Mouse (Mus musculus) cerebellum, adult 8-10 months (tissue): ENCODE results near the gene Rgs9.
"Not testable (repeated sequence)": the region's sequence is repeated elsewhere in the genome, so short reads cannot be mapped to it uniquely, and the experiment has no call there.

Source experiments
- DNase-seq: peaks from one replicate; pipeline ENCODE4 v3.0.0; 2022

Gene Rgs9

DNA sequence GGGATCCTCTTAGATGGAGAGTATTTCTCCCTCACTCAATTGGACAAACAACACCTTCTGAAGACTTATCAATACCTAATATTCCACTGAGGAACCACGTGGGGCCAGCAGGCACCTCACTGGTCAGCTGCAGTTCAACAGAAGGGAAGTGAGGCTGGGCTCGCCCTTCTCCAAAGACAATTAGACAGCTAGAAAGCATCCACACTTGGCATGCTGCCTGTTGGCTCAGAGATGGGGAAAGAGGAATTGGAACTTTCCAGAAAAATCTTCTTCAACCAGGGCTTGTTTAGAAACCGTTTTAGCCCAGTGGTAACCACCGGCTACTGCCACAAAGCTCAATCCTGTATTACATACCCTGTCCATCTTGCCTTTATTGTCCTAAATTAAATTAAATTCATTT lies 4.4 kb upstream of the Rgs9 start:
- DNase-seq = no peak

DNA sequence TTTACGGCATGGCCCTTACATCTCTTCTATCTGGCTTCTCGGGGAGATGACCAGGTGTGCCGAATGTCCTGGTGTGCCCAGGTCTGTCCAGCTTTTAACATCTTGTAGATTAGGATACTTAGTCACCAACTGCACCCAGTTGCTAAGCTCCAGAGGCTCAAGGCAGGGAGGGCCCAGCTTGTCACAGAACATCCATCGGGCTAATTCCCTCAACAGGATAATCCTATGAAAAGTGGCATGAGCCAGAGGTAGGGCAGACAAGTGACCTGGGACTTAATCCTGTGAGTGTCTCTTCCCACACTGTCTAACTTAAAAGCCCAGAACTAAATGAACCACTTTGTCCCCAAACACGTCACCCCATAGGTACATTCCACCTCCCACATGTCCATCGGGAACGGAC lies 898 bp downstream of the Rgs9 start:
- DNase-seq = no peak

DNA sequence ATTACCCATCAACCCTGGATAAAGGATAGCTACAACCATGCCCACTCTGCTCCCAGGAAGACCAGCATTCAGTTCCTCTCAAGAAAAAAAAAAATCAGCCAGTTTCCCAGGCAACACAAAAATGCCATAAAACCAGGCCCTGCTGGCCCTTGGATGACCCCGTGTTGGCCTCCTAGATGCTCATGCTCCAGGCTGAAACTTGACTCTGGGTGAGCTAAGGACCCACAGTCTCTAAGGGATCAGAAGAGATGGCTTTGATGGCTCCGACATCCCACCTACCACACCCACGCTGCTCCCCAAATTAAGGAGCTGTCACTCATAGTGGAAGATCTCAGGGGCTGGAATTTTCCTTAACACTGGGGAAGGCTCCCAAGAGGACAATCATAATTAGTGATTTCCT lies 5.9 kb downstream of the Rgs9 start:
- no peak for DNase-seq

DNA sequence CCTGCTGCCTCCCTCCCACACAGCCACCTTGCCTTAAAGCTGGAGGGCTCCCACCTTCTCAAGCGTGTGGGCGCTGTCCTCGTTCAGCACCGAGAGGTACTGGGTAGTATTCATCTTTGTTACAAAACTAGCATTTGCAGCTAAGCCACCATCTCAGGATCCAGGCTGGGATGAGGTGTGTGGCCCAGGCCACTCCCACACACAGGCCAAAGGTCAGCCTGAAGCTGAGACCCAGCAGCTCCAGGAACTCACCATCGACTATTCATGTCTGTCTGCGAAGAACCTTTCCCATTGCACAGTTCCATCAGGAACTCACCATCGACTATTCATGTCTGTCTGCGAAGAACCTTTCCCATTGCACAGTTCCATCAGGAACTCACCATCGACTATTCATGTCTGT lies 8.6 kb downstream of the Rgs9 start:
- not testable (repeated sequence) for DNase-seq

DNA sequence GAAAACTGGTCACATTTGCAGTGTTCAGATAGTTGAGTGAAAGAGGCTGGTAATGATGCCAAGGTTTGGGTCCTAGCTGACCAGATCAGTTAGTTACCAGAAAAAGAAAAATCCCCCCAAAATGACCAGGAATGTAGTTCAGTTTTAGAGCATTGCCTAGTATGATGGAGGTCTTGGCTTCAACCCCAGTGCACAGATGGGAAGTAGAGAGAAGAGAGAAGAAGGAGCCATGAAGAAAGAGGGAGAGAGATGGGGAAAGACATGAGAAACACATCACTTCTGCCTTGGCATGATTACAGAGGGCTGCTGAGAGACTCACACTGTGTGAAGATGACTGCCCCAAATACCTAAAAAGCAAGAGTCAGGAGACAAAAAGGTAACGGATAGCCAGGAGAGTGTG lies 13.1 kb downstream of the Rgs9 start:
- no peak for DNase-seq

DNA sequence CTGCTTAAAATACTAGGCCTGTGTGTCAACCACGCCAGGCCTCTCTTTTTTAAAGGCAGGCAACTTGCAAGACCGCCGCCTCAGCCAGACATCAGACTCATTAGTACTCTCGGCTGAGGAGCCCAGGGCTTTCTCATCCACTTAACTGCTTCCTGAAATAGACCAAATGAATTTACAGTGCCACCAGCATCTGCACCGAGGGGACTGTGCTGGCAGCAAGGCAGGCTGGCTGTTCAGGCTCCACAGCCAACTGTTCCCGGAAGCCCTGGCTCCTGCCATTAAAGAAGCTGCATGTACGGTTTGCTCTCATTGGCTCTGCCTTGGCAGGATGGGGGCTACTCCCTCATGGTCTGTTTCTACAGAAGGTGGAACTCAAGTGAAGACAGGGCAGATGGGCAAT lies 19.7 kb downstream of the Rgs9 start:
- DNase-seq = no peak

DNA sequence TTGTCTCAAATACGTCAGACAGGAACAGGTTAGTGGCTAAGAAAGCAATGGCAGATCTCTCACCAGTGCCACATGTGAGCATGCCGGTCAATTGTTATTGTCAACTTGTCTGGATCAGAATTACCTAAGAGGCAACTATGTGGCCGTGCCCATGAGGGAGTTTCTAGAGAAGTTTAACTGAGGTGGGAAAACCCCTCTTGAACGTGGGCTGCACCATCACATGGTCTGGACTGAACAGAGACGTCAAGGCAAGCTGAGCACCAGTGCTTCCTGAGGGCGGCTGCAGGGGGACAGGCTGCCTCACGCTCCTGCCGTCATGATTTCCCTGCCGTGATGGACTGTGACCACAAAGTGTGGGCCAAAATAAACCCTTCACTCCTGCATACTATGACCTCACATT lies 26.5 kb downstream of the Rgs9 start:
- no peak for DNase-seq

DNA sequence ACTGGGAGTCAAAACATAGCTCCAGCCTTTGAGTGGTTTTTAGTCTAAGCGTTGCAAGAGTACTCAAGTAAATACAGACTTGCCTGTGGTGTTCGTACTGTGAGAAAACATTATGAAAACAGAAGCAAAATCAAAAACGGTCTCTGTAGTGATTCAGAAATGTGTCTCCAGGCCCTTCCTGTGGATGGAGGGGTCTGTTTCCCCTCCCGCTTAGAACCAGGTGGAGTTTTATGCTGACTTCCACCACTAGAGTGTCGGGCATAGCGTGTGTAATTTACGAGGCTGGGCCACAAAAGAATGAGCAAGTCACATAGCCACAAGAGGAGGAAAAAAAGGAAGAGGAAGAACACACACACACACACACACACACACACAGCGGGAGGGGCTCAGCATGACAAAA lies 27.6 kb downstream of the Rgs9 start:
- DNase-seq = no peak

DNA sequence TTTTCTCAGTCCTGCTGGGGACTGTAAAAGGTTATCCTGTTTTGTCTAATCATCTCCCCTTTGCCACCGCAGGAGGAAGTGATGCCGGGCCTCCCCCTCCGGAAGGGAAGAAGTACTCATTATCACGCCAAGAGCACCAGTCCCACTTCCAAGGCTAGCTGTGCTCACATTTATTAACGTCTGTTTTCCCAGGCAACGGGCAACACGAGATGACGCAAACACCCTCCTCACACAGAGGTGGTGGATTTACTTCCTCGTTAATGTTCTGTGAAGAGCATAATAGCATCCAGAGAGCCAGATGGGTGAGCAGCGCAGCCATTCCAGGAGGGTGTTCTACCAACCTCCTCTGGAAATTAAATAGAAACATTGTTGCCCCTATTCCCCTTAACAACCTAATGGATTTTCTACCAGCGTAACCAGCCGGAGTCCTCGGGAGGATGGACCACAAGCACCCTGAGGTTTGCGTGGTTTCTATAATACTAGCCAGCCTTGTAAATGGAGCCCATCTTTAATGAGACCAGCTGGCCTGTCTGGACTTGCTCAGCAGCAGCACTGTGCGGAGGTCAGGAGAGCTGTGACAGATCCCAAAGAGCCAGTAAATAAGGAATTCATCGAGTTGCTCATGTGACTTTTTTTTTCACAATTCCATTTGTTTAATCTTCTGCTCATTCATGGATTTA lies 28.1 kb downstream of the Rgs9 start:
- no peak for DNase-seq

DNA sequence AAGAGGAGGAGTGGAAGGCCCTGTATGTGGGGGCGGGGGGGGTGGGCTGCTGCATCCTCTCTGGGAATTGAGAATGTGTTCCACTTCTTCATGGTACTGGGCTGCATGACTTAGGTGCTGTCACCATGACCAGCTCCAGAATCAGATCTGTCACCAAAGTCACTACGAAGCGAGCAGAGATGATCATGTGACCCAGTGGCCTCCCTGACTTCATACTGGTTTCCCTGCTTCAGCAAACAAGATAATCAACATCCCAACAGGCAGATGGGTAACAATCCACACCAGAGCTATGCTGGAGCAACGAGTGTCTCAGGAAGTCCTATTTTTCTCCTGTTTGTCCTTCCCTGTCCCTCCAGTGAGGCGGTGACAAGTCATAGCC lies 28.7 kb downstream of the Rgs9 start:
- no peak for DNase-seq

DNA sequence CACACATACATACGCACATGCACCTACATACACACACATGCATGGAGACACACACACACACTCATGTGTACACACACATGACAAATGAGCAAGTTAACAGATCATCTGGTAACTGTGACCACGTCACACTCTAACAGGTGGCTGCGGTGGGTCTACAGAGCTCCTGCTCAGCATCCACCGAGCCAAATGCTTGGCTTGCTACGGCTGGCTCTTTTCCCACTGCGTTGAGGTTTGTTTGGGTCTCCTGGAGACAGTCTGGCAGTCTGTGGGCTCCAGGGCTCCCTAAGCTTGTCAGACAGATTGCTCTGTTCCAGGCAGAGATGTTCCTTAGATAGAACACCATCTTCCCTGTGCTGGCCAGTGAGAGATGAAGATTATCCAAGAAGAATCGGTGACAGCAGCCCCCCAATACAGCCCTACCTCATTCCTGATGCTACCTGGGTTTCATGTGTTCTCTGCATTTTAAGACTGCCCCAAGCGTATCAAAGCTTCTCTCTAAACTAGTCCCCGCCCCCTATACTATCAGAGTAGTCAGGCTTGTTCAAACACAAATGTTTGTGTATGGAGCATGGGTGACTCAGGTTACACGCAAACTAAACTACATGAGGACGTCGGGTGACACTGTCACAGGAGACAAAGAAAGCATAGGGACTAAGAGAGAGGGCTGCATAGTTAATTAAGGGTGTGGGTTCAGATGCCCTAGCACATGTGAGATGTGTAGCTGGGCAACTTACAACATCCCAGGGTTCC lies 31.6 kb downstream of the Rgs9 start:
- no peak for DNase-seq

DNA sequence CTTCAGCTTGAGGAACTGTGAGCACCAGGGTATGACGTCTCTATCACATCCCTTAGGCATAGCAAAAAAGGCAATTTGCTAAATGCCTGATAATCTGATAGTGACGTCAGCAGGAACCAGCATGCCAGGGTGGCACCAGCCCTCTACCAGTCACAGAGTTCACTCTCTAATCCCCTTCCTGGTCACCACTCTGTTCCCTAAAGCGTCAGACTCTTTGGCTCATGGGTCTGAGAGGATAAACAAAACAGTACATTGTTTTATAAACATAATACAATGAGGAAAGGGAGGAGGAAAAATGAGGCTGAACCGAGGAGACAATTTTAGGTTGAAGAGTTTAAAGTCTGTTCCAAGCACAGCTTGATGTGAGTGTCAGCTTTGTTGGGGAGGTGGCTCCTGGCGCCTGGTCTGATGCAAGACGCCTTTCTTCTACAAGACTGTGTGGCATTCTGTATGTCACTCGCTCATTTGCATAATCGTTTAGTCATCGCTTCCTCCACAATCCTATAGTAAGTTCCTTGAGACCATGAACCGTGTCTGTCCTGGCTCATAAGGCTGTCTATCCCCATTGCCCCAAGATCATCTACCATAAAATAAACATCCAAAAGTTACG lies 33.7 kb downstream of the Rgs9 start:
- no peak for DNase-seq

DNA sequence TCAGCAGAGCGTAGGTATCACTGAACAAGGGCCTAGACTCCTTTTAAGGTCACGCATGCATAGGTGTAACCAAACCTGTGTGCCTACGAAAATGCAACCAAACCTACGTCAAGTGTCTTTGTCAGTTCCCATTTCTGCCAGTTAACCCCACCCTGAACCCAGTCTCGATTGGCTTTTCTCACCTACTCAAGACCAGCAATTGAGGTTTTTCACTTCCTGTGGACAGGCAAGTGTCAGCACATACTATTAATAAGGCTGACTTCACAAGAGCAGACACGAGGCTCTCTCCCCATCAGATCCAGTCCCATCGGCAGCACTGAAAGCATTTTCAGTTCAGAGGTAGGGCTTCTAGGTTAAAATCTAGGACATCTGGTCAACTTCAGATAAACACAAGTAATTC lies 37.4 kb downstream of the Rgs9 start:
- no peak for DNase-seq

DNA sequence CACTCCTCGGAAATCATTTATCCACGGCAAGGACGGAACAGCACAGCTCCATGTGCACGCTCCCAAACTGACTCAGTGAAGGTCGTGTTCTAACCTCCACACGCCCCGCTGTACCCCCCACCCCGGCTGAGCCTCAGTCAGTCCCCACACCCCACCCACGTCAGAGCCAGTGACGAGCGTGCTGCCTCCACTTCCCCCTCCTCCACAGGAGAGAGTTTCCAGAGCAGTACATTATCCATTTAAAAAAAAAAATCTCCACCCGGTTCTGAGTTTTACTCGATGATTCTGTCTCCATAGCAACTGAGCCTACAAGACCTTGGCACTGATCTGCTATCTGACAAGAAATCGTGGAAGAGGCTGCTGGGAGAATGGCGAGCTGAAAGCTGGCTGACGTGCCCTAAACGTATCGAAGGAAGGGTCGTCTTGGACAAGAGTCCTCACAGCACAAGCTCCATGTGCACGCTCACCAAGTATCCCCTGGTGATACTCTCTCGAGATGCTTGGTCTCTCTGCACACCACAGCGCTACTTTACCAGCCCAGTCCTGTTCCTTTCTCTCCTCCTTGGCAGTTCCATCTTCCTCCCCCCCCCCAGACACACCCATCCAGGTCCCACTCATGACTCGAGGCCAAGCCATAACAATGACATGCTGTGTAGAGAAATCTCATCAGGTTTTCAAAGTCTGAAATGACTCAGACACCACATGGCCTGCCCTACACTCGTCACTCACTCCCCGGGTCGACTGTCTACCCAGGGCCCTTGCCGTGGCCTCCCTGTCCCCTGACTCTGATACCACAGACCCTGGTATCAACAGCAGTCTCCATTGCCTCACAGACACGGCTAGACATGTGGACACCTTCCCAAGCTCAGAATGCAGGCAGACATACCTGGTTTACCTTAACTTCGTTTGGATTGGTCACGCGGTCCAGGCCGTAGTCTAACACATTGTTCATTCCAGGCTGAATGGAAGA lies 38.7 kb downstream of the Rgs9 start:
- no peak for DNase-seq

DNA sequence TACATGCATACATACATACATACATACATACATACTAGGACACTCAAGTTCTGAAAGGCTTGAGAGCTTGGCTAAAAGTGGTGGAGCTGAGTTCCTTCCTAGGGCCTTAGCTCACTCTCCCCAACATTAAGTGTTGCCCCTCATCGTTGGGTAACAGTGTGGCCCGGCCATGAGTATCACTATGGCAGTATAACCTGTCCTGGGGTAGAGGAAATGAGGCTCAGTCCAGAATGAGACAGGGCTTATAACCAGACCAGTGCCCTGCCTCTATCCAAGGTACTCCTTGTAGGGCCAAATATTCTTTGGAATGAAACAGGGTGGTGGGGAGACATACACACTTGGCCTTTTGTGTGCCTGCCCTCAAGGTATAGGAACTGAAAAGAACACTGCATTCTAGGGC lies 40.1 kb downstream of the Rgs9 start:
- DNase-seq = no peak

DNA sequence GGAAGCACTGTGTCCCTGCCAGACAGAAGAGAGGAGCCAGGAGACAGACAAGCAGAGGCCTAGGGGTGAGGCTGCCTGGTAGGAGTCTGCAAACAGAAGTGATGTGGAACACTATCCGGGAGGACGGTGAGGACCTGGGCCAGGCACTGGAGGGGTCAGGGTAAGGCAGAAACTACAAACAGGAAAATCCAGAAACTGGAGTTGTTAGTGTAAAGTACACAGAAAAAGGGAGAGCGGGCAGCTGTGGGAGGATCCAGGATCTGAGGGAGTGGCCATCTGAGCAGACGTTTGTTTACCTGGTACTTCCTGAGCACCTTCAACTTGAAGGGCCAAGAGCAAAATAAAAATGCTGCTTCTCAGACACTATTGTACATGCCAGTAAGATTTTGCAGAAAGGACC lies 42.9 kb downstream of the Rgs9 start:
- DNase-seq = no peak

DNA sequence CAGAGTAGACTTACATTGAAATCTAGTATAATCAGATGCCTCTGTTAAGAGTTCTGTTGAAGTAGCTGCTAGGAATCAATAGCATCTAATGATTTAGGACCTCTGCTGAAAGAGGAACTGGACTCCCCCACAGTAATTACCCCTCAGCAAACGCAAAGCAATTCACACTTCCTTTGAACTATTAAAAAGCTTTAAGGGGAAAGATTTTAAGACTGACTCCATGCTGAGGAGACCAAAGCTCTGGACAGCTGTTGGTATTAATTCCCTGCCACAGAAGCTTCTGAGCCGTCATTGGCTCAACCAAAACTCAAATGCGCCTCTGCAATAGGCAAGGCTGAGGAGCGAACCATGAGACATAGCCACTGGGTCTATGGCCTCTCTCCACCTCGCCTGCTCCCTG lies 45.4 kb downstream of the Rgs9 start:
- no peak for DNase-seq

DNA sequence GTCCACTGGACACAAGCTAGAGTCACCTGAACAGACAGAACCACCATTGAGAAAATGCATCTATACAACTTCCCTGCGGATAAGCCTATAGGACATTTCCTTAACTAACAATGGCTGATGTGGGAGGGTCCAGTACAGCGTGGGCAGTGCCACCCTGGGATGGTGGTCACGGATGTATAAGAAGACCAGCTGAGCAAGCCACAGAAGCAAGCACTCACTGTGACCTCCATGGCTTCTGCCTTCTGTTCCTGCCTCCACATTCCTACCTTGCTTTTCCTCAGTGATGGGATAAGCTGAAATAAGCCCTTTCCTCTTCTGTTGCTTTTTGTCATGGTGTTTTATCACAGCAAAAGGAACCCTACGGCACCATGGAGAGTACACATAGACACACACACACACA lies 47.4 kb downstream of the Rgs9 start:
- no peak for DNase-seq

DNA sequence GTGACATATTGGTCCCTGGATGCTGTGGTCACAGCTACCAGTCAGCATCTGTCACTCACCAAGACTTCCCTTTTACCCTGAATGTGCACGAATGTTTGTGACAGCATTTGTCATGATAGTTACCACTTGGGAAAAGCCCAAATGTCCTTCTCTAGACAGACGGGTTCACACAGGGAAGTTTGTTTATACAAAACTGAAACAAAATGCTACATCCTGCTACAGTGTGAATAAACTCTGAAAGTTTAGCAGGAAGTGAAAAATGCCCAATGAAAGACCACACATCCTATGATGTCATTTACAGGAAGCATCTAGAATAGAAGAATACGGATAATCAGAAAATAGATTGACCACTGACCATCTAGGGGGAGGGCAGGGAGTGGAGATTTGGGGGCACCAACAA lies 51.0 kb downstream of the Rgs9 start:
- DNase-seq = no peak

DNA sequence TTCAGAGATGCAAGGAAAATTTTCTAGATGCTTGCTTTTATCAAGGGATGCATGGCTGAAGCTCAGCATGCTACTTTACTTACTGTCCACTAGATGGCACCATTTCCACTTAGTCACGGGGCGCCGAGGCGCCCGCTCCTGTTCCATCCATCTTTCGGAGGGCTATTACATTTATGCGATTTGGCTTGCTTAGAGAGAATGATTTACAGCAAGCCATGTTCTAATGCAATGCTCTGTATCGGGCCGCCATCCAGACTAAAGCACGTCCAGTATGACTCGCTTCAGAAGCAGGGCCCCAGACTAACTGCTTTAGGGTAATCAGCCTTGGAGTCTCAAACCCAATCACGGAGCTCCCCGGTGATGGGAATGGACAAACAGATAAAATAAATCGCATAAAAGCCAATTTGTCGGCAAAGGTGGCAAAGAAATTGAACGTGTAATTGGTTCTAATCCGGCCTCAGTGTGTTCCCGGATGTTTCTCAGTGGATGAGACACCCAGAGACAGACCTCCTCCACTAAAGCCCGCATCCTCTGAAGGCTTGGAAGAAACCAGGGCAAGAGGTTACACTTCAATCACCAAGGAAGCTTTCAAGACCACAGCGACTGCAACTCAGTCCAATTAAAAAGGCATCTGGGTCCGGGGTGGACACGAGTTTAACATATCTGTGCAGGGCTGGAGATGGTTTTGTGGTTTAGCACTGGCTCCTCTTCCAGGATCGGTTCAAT lies 53.1 kb downstream of the Rgs9 start:
- DNase-seq = peak; percentile 48

DNA sequence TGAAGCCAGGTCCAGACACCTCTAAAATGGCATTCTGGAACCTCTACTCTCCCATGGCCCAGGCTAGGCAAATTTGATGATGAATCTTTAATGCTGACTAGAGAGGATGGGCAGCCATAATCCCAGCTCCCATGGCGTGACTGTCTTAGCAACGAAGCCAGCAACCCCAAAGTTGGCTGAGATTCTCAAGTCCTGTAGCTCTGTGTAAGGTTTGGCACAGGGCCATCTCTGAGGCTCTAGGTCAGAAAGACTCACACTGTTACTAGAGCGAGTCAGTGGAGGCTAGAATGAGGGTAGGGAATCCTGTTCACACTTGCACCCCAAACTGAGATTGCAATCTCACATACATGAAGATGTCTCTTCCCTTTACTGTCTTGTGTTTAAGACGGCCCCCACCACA lies 57.8 kb downstream of the Rgs9 start:
- DNase-seq = no peak

DNA sequence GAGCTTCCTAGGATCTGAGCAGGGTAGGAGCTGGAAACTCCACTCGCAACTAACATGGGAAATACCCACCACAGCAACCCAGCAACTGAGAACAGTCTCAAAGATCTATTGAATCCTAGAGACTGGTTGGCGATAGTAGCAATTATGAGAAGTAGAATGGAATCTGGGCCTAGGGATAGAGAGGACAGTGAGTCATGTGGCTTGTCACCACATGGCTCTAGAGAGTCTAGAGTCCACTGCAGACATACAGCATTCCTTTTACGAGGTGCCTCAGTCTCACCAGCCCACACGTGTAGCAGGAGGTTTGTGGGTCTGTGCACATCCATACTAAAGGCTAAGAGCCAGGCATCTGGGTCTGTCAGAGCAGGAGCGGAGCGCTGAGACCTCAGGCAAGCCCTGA lies 59.3 kb downstream of the Rgs9 start:
- DNase-seq = no peak

DNA sequence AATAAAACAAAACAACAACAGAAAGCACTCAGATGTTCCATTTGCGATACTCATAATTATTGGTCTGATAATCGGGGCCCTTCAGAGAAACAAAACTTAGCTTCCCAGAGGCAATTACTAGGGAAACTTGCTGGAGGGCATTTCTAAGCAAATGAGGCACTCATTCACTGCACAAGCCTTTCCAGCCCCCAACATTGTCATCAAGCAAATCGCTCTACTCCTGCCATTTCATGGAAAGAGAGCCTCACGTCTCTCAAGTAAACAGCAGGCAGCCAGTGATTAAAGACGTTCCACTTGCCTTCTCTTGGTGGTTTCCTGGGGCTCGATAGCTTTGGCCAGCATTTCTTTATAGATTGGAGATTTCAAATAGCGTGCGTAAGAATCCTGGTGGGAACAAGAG lies 60.1 kb downstream of the Rgs9 start:
- no peak for DNase-seq
